Mouse (Mus musculus): ENCODE data around the gene Apln.

DNA sequence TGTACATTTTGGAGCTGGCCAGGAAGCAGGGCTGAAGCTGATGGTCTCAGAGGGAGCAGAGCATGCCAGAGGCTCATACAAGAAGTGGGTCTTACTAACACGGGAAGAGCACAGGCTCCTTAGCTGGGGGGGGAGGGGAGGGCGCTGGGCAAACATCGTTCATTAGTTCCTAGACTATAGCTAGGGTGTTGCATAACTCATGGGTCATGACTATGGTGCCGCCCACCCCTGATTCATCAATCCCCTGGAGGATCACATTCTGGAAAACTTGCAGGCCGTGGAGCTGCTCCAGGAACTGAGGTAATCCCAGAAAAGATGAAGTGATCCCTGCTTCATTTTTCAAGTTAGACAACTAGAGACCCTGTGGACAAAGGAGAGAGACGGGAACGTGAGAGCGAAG is 46.6 kb downstream of the Apln start:
- TF ChIP-seq POLR2A (IDR thresholded peaks at IDR 0.05; ENCODE audit: low read depth, low read length) (no peak), CTCF (IDR thresholded peaks at IDR 0.05; ENCODE audit: extremely low read depth, insufficient read depth, insufficient read length, insufficient replicate concordance) (no peak)

Measured in spleen, adult 2 months (tissue).